Mouse (Mus musculus): ENCODE measurements around the gene Szt2. TPM values are rescaled to one million over a fixed set of nuclear protein-coding genes. Genes with fewer than 3 reads are reported as not detected.

Gene Szt2
- total RNA-seq, 2 experiments from 2014 or later: 17.1 to 17.7 TPM

DNA sequence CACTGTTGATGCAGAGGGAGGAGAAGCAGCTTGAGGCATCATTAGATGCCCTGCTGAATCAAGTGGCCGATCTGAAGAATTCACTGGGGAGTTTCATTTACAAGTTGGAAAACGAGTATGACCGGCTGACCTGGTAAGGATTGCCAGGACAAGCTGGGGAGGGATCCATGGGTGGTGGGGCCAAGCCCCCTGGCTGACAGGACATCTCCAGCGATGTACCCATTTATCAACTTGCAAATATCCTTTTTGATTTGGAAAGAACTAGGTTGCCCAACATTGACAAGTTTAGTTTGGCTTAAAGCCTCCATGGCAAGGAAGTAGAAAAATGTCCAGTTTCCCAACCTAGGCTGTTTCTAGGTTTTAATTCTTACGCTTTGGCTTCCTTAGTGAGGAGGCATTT is 1.8 kb upstream of the Szt2 start:
- DNase-seq: no peak

DNA sequence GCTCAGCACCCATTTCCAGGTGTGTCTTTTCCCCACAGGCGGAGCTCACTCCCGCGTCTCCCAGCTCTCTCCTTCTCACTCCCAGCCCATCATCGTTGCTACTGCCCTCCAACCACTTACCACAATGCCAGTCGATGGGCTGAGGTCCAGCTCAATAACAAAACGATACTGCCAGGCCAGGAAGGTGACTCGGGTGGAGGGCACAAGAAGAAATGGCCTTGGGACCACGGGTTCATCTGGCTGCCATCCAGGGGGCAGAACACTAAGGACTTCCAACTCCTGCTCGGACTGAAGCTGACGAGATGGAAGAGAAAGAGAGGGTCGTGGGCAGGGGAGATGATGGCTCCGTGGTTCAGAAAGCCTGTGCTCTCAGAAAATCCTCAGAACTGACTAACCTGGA is 6.4 kb downstream of the Szt2 start:
- DNase-seq: no peak

DNA sequence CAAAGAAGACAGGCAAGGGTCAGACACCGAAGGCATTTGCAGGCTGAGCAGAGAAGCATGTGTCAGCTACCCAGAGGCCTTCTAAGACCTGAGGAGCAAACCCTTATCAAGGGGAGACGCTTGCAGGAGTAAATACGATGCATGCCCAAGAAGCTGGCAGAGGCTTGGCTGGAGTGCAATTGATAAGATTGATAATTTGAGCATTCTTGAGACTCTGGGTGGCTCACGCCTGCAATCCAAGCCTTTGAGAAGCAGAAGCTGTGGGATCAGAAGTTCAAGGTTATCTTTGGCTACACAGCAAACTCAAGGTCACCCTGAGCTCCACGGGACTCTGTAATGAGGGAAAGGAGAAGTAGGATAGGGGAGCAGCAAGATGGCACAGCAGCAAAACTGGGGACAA is 7.2 kb downstream of the Szt2 start:
- DNase-seq: no peak

DNA sequence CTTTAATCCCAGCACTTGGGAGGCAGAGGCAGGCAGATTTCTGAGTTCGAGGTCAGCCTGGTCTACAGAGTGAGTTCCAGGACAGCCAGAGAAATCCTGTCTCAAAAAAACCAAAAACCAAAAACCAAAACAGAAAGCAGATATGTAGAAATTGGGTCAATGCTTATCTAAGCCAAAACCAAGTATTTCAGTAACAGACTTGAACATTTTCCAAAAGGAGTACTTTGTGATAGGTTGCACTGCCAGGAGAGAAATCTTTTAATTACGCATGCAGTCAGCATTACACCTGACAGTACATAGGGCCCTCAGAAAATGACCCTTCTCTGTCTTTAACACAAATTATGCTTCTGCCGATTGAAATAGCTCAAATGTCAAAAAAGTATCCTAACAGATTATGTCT is 7.7 kb downstream of the Szt2 start:
- no peak for DNase-seq

DNA sequence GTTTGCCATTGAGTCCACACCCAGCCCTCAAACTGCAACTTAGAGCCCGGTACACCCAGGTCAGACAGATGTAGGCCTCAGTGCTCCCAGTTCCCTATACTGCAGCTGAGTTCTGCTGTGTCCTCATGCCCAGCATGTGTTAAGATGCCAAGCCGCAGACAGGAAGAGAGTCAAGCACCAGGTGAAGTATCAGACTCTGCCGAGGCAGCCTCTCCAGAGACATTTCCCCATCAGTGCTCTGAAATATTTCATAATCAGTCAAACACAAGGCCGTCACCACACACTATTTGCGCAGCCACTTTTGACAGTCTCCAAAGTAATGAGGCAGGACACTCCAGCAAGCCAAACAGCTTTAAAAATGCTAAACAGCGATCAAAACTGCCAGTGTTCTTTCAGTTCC is 10.7 kb downstream of the Szt2 start:
- no peak for DNase-seq

DNA sequence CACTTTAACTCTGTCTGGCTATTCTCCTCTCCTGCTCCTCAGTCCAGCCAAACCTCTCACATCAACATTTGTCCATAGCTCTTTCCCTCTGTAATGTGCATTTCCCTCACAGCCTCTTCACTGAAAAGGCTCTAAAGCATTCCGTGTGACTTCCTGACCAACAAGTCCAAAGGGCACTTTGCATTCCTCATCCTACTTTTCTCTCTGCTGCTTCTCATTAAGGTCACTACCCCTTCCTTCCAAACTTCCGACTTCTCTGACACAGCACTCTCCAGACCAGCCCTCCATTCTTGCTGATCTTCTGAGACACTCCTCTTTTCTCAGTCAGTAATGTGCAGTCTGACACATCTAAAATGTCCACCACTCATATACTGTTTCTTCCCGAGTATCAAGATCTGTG is 12.6 kb downstream of the Szt2 start:
- no peak for DNase-seq

DNA sequence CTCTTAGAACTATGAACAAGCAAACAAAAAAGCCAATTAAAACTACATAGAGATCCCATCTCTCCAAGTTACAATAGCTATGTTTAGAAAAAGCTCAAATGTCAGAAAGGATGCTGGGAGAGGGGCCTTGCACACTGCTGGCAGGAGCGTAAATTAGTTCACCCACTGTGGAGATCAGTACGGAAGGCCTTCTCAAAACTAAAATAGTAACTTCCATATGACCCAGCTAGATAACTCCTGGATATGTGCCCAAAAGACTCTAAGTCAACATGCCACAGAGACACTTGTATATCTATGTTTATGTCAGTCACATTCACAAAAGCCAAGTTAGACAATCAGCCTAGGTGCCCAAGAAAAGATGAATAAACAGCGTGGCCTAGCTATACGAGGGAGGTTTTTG is 13.8 kb downstream of the Szt2 start:
- DNase-seq: no peak

DNA sequence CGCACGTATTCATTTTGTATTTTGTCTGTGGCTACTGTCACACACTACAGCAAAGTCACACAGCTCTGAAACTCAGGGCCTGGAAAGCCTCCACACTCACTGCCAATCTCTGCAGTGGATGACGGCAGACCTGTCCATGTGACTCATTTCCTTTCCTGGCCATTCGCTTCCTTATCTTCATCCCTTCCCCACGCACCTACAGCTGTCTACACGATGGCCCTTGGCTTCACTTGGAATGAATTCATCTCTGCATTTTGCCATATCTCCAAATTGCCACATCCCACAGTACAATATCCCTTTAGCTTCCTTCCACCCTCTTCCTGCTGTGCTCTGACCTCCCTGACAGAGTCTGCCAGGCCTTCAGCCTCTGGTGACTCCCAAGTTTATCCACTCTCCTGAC is 14.6 kb downstream of the Szt2 start:
- peak; percentile 63 for DNase-seq

DNA sequence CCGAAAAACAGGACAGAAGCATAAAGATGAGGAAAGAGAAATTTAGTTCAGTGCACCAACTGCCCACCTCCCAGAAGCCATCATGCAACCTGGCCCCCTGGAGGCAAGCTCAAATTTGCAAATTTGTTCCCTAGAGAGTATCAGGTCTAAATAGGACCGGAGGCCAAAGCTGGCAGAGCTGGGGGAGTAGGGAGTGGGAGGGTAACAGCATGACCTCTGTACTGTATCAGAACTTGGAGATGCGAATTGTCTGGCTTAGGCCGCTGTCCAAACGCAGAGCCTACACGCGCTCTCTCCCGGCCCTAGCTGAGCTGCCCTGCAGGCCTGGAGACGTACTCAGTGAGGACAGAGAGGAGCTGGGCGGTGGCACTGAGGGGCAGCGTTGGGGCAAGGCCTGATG is 18.9 kb downstream of the Szt2 start:
- DNase-seq: no peak

DNA sequence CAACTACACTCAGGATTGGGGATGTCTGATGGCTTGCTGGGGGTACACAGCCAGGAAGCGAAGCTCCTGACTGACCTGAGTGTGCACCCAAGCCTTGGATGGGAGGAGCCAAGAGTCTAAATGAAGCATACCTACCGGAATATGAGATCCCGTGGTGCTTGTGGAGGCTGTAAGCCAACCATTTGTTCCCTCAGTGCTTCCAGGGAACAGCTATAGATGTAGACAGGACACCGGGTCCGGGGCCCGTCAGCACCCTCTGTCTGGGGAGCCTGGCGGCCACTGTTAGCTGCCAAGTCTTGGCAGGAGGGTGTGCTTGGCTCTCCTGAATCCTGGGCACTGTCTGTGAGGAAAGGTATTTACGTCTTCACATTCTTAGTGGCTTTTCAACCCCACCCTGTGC is 21.8 kb downstream of the Szt2 start:
- DNase-seq: peak; percentile 4

DNA sequence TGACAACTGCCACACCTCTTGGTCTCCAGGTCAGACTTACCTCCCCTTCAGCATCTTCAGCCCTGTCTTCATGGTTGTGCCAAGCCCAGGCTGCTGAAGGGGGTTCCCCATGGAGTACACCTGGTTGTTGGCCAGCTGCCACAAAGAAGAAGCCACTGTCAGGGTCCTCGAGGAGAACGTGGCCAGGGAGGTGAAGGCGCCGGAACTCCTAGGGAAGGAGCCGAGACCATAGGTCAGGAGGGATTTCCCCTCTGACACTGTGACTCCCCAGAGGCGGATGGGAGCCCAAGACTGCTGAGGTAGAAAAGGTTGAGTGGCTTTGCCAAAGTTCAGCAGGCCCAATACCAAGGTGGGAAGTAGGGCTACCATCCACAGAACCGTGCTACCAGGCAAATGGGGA is 25.8 kb downstream of the Szt2 start:
- no peak for DNase-seq

DNA sequence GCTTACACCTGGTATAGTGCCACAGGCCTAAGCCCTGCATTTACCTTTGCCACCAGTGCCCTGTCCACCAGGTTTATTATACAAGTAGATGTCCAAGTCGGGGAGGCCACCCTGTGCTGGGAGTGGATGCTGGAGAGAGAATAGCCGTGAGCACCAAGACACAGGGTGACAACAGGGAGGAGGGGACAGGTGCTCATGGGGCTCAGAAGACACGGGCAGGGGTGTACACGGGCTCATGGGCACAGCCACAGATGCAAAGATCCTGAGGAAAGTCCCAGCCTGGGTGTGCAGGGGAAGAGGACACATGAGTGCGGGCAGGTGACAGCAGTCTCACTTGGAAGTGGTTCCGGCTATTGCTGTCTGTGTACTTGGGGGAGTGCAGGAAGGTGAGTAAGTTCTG is 33.1 kb downstream of the Szt2 start:
- DNase-seq: no peak

DNA sequence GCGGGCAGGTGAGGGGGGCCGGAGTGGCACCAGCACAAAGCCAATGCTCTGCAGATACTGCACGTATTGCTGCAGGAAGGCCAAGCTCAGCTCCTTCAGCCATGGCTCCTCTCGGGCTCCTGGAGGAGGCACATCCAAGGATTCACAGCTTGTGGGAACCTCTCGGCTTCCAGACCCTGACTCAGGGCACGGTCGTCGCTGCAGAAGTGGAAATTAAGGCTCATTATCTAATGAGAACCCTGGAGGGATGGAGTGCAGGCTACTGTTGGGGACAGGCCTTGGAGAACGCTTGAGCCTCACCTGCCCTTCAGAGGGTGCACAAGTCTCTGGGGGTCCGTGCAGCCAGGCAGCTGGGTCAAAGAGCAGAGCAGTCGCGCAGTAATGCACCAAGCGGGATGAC is 37.3 kb downstream of the Szt2 start:
- no peak for DNase-seq

DNA sequence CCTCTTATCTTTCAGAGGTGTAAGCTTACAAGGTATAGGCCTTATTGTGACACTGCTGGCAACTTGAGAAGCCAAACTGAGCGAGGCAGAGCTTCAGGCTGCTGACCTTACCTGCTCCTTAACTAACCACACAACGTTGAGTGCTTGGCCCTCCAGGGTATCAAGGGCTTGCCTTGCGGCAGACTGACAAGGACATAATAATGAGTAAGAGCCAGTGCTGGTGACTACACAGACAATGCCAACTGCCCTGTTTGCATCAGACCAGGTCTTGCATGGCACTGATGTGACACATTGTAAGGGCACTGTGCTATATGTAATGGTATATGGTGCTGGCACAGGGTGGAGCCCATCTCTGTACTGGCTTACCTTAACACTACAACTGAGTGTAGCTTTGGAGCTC is 40.5 kb downstream of the Szt2 start:
- no peak for DNase-seq

DNA sequence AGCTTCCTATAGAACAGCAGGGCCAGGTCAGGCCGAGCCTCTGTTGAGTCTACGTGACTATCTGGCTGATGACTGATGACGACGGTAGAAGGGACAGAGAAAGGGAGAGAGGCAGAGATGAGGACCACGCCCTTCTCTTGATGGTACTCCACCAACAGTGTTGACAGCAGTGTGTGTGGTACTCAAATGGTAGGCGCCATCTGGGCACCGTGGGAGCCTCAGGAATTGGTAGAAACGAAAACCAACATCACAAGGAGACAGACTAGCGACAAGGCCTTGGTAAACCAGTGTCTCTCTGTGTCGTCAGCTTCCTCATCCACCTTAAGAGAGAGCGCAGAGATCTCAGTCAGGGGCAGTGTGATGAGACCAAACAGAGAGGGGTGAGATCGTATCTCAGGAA is 41.5 kb downstream of the Szt2 start:
- no peak for DNase-seq

DNA sequence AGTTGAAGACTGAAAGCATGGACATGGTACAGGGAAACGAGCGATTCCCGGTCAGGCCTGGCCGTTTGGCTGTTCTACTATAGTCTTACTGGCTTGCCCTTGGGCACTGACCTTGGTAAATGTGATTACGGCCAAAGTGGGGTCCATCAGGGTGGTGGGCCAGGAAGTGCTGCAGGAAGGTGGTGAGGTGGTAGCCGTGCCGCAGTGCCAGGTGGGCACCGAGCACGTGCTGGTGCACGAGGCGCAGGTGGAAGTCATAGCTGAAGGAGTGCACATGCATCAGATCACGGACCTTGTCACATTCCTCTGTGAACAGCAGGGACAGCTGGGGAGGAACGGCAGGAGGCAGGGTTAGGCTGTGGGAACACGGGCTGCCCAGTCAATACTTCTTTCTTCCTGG is 43.1 kb downstream of the Szt2 start:
- no peak for DNase-seq

DNA sequence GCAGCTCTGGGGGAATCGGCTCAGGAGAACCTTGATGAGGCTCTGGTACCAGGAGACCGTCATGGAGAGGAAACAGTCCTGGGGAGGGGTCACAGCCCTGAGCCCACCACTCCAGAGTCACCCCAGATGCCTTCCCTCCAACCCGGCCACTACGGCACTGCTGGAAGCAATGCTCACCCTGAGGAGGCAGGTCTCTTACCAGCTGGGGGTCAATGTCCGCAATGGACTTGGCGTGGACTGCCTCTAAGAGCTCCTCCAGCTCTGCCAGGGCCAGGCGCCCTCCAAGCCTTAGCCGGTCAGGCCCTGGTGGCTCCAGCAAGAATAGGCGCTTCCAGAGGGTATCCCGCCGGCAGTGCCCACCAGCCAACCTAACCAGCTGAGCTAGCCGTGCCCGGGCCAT is 44.4 kb downstream of the Szt2 start:
- no peak for DNase-seq

DNA sequence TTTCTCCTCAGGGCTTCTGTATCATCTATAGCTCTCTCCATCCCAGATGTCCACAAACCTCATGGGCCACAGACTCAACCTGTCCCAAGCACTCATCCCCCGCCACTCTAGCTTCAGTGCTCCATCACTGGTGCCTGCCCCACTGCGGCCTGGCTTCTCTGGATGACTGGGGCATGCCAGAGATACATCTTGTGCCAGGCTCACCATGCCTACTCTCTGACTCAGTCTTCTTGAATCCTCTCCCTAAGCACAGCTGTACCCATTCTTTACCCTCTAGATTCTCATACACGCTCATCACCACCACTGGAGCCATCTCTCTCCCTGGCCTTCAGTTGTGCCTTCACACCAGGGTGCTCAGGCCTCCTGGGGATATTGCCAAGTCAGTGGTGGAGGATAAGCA is 45.1 kb downstream of the Szt2 start:
- DNase-seq: no peak

DNA sequence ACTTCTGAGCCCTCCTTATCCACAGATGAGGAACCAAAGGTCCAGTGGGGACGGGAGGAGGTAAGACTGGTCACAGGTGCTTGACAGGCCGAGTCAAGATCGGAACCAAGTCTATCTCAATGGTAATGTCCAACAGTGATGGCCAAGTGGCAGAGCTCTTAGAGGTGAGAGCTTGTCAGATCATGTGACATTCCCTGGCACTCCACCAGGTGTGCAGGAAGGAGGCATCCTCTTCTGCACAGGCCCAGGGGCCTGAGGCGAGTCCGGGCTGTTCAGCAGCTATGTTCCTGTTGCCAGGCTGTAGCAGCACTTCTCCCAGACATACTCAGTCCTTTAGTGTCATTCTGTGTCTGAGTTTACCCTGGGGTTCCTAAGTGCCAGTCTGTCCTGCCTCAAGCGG is 46.2 kb downstream of the Szt2 start:
- DNase-seq: no peak

DNA sequence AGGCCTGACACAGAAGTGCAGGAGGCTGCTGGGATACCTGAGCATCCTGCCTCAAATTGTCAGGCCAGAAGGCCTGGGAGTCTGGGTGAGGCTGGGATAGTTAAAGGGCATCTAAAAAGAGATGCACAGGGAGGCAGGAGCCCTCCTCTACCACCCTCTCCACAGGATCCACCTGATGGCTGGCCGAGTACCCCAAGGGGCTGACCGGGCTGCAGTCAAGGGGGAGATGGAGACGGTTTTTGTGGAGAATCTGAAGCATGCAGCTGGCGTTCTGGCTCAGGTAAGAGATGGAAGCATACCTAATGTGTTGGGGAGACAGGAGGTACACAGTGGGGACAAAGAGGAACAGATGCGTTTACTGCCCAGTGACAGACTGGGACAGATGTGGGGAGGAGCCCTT is 47.6 kb downstream of the Szt2 start:
- DNase-seq: no peak

DNA sequence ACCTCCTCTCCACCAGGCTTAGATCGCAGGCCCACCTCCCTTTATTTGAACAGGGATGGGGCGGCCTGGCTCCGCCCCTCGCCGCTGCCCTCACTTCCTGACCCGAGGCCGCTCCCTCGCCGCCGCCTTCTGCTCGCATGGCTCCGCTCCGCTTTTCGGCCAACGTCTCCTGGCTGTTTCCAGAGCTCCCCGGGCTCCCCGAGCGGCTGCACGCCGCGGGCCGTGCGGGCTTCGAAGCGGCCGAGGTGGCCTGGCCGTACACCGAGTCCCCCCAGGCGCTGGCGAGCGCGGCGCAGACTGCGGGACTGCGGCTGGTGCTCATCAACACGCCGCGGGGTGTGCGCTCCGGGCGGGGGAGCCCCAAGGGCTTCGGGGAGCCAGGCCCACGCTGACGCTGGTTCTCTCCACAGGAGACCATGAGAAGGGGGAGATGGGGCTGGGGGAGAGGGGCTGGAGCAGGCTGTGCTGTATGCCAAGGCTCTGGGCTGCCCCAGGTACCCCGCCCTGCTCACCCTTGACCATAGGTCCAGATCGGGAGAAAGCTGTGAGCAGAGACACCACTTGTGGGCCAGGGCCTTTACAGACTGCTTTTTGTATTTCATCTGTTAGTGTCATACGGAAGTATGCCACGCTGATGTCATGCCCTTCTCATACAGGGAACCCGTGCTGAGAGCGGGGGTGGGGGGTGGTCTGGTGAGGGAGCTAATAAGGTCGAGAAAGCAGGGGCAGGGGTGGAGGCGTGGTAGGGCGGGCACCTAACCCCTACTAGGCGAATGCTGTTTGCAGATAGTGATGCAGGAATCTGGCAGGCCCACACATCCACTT is 49.0 kb downstream of the Szt2 start:
- peak; percentile 79 for DNase-seq

DNA sequence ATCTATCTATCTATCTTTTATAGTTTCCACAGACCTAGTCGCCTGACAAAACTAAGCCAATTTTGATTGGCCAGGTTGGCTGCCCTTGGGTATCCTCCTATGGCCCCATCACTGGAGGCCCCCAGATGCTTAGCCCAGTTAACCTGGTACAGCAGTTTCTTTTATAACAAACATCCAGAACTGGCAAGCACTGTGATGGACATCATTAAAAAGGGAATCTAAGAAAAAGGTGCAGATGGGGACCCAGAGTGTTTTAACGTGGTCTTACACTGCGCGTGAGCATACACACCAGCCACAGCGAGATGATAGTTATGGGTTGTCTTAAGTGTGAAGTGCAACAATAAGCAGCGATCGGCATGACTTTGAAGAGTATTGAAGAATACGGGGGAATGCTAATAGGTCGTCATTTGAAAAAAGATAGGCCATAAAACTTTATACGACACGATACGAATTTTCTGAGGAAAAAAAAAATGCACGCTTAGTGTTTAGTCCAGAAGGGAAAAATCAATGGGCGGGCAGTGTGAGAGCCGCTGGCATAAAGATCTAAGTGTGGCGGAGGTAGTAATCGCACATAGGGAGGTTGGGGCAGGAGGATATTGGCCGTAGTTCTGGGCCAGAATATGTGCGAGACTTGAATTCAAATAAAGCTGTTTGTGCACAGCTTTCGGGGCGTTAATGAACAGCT is 49.7 kb downstream of the Szt2 start:
- no peak for DNase-seq

DNA sequence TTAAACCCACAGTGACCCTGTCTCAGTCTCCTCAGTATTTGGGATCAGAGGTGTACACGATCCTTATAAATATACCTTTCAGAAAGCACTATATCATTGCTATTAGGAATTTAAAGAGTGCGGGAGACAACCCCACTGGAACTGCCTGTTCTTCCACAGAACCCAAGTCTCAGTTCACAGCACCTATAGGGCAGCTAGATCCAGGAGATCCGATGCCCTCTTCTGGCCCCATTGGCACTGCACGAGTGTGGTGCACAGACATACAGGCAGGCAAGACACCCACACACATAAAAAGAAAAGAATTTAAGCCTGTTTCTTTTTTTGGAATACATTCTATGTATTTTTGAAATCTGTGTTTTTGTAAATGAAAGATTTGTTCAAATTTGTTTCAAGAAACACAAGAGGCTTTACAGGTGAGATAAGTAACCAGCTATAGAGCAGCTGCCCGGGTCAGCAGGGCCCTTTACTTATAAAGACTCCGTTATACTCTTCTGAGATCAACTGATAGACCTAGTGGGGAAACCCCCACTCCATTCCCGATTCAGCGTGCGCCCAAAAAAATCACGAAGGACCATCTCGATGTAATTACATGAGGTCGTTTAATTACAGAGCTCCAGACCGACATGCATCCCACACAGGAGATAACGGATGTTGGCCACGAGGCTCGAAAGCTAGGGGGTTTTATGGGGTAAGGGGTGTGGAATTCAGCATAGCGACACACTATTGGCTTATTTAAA is 50.7 kb downstream of the Szt2 start:
- DNase-seq: no peak

DNA sequence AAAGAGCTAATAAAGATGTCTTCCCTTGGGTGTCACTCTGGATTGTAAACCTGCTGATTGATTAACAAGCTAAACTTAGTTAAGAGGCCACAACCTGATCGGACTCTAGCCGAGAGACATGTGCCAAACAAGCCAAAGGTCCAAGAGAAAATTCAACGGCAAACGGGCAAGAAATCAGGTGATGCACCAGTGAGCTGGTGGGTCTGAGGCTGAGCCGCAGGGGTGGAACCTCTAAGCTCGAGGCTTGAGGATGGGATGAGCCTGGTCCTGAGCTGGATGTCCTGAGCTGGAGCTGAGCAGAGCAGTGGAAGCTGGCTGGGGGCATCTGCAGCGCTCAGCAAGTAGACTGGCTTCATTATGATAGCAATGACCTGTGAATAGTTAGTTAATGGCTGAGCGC is 51.6 kb downstream of the Szt2 start:
- no peak for DNase-seq
